Comparison of ENCODE assay signal across 20 mouse cellular contexts in the genomic region with DNA sequence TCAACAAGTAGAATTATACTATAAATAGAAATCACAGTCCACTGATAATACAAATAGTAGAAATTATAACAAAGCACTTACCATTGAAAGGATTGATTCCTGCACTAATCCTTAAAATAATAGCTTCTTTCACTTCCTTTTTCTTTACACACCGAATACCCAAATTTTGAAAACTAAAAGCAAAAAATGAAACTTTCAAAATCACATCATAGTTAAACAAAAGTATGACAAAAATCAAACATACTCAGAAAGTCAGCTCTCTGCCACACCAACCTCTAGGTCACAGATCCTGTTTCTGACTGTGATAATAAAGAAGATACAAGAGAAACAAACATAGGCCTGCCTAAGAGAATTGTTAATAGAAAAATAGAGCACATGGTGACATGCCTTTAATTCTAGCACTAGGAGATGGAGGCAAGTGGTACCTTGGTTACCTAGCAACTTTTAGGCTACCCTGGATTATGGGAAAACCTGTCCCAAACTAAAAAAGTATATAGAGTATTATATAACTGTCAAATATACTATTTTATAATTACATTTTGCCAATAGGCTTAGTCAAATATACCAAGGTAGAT.
"Had no signal": no experiment of that assay in that cellular context is flagged by ENCODE, and none has a peak within 500 bp of the region (broad histone marks: within the 10 kb centered on the region; RNA-seq: fewer than 3 reads in every experiment).

No protein-coding gene starts in this region.

- H3K27me3 ChIP-seq: lung, embryonic 15.5 days; megakaryocyte, embryonic 14.5 days; midbrain, embryonic 12.5 days; neural tube, embryonic 12.5 days; stomach, embryonic 15.5 days had no signal

- DNase-seq: lung, adult 2 months; lung, postnatal 14 days; lung, postnatal 36 days; midbrain, embryonic 14.5 days; retina, postnatal 1 day; right cerebral cortex, adult 18-20 months; right cerebral cortex, postnatal 25 days; right cerebral cortex, postnatal 4 days; spleen, adult 18-20 months; thymus, adult 2 months; thymus, postnatal 25 days; thymus, postnatal 4 days had no signal

- H3K4me2 ChIP-seq: lung, embryonic 15.5 days; midbrain, embryonic 12.5 days; neural tube, embryonic 12.5 days; stomach, embryonic 15.5 days had no signal

- H3K4me1 ChIP-seq: lung, embryonic 15.5 days; midbrain, embryonic 12.5 days; neural tube, embryonic 12.5 days; stomach, embryonic 15.5 days had no signal

- H3K9me3 ChIP-seq: lung, embryonic 15.5 days; megakaryocyte, embryonic 14.5 days; midbrain, embryonic 12.5 days; neural tube, embryonic 12.5 days; stomach, embryonic 15.5 days had no signal

- H3K27ac ChIP-seq: liver, embryonic 14.5 days; lung, embryonic 15.5 days; macrophage; midbrain, embryonic 12.5 days; neural tube, embryonic 12.5 days; stomach, embryonic 15.5 days; stomach, postnatal 0 days had no signal

- H3K9ac ChIP-seq: liver, embryonic 14.5 days; lung, embryonic 15.5 days; midbrain, embryonic 12.5 days; neural tube, embryonic 12.5 days; stomach, embryonic 15.5 days had no signal

- H3K4me3 ChIP-seq: lung, embryonic 15.5 days; megakaryocyte, embryonic 14.5 days; midbrain, embryonic 12.5 days; neural tube, embryonic 12.5 days; stomach, embryonic 15.5 days had no signal

- H3K36me3 ChIP-seq: lung, embryonic 15.5 days; midbrain, embryonic 12.5 days; neural tube, embryonic 12.5 days; stomach, embryonic 15.5 days had no signal
